Mouse (Mus musculus) stomach, postnatal 0 days (tissue): ENCODE data around the gene Ptprz1. TPM values are rescaled to one million over a fixed set of nuclear protein-coding genes. Genes with fewer than 3 reads are reported as not detected.

Source experiments
- ATAC-seq: fragments of 200-750 bp; cut with Nextera tagmentation; 2 replicates; pipeline ENCODE4 v1.8.0; 2017; ENCODE audit not compliant: low FRiP score, low TSS enrichment
- DNase-seq: peaks from one replicate; pipeline ENCODE4 v3.0.0-alpha.2; 2016; ENCODE audit warnings: low spot score
- H3K27ac ChIP-seq: fragments of 300-500 bp; sonication (generic); replicated peaks from 2 replicates; pipeline ENCODE4 v1.5.1; 2014; ENCODE audit warnings: mild to moderate bottlenecking, control low read depth
- H3K27me3 ChIP-seq: fragments of 300-500 bp; sonication (generic); 2 replicates; pipeline ENCODE4 v1.6.1; 2014; ENCODE audit warnings: low read length; ENCODE audit not compliant: control insufficient read depth, insufficient read depth
- H3K36me3 ChIP-seq: fragments of 300-500 bp; sonication (generic); 2 replicates; pipeline ENCODE4 v1.6.1; 2014; ENCODE audit warnings: low read length, mixed read lengths; ENCODE audit not compliant: control insufficient read depth, insufficient read depth
- H3K4me1 ChIP-seq: fragments of 300-500 bp; sonication (generic); replicated peaks from 2 replicates; pipeline ENCODE4 v1.6.1; 2014; ENCODE audit warnings: antibody characterized with exemption; ENCODE audit not compliant: control insufficient read depth, insufficient read depth
- H3K4me2 ChIP-seq: fragments of 300-500 bp; sonication (generic); replicated peaks from 2 replicates; pipeline ENCODE4 v1.6.1; 2014; ENCODE audit warnings: low read depth, mild to moderate bottlenecking, control low read depth, moderate library complexity
- H3K4me3 ChIP-seq: fragments of 300-500 bp; sonication (generic); 2 replicates; pipeline ENCODE4 v1.5.1; 2014; ENCODE audit warnings: low read depth, low read length, control low read depth
- H3K9ac ChIP-seq: fragments of 300-500 bp; sonication (generic); 2 replicates; pipeline ENCODE4 v1.6.1; 2014; ENCODE audit warnings: mild to moderate bottlenecking, low read length, control low read depth, mixed read lengths
- H3K9me3 ChIP-seq: fragments of 300-500 bp; sonication (generic); 2 replicates; pipeline ENCODE4 v1.6.1; 2016; ENCODE audit warnings: low read length; ENCODE audit not compliant: control insufficient read depth
- CTCF ChIP-seq: IDR thresholded peaks from 2 replicates; pipeline ENCODE4 v1.5.1; 2016; ENCODE audit warnings: antibody characterized with exemption, low read depth, mild to moderate bottlenecking, moderate library complexity
- EP300 ChIP-seq: optimal IDR thresholded peaks from 2 replicates; pipeline ENCODE3; 2016; ENCODE audit warnings: antibody characterized with exemption
- WGBS: fragments of 180-500 bp; shearing (Covaris S2); extraction: QIAGEN DNeasy Blood & Tissue Kit; methylation state at CpG from one replicate; pipeline ENCODE4 v1.1.7; 2014; 5-methylcytosine and 5-hydroxymethylcytosine counted together
- polyA plus RNA-seq: library from polyadenylated mRNA; unstranded; fragments of >200 nt; fragmentation: Nextera tagmentation; extraction: Ambion mirVana; gene quantifications from 2 replicates; pipeline ENCODE4 v1.2.1, GENCODE M21; 2015

Gene Ptprz1
- polyA plus RNA-seq, 1 experiment from 2014 or later = 3.9 TPM

- H3K9me3 ChIP-seq = no peaks in the 10 kb centered on the region
- TF ChIP-seq CTCF = no peak
- no peak for TF ChIP-seq EP300
- no peak overlapping the region for H3K4me2 ChIP-seq
- DNase-seq (no peak), ATAC-seq (no peak)
- H3K36me3 ChIP-seq = no peaks in the 10 kb centered on the region
- H3K27me3 ChIP-seq = no peaks in the 10 kb centered on the region
- no peak overlapping the region for H3K9ac ChIP-seq
- 96% methylated on average over 8 of the region's 8 CpGs for WGBS
- H3K27ac ChIP-seq = no peak overlapping the region
- H3K4me3 ChIP-seq = no peak overlapping the region
- H3K4me1 ChIP-seq = no peaks in the 10 kb centered on the region
These were observed 14.0 kb downstream of the Ptprz1 start for GRCm38 (mm10) chr6:22889333-22889732.

- Histone ChIP-seq H3K9ac (no peak overlapping the region), H3K4me2 (no peak overlapping the region), H3K9me3 (no peaks in the 10 kb centered on the region), H3K4me3 (no peak overlapping the region), H3K27me3 (no peaks in the 10 kb centered on the region), H3K27ac (no peak overlapping the region), H3K4me1 (no peaks in the 10 kb centered on the region), H3K36me3 (no peaks in the 10 kb centered on the region)
- TF ChIP-seq EP300 = no peak
- TF ChIP-seq CTCF = no peak
- DNase-seq (no peak), ATAC-seq (no peak)
- WGBS = 62% methylated on average over 3 of the region's 3 CpGs
These were observed 26.7 kb downstream of the Ptprz1 start for GRCm38 (mm10) chr6:22901983-22902382.

DNA sequence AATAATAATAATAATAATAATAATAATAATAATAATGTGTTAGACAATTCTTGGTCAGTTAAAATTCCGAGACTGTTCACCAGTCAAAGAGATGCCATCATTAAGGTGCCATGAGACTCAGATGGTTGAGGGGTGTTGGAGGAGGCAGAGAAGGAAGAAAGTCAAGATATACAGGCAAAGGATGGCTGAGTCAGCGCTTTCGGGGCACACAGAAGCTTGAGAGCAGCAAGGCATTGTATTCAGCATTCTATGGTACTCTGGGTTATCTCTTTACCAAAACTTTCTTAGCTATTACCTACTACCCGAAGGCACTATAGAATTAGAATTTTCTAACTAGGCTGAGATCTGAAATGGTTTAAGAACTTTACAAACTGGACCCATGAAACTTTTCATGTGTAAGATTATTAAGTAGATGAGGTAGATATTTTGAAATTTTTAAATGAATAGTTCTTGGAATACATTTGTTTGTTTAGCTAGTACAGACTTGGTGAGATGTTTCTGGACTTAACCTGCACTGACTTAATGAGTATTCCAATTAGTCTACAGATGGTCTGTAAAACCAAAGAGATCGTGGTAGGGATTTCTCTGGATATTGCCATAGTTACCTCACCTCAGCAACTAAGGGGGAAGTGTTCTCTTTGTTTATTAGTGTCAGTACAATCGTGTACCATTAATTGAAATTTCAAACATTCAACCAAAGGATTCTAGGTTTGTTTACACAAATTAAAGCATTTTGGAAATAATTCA is 33.4 kb downstream of the Ptprz1 start:
- Histone ChIP-seq H3K9me3 (no peaks in the 10 kb centered on the region), H3K27ac (no peak overlapping the region), H3K36me3 (no peaks in the 10 kb centered on the region), H3K27me3 (no peaks in the 10 kb centered on the region), H3K4me1 (no peaks in the 10 kb centered on the region), H3K4me3 (no peak overlapping the region), H3K9ac (no peak overlapping the region), H3K4me2 (no peak overlapping the region)
- no peak for DNase-seq
- TF ChIP-seq CTCF = no peak
- TF ChIP-seq EP300 = no peak
- ATAC-seq = no peak
- WGBS = 72% methylated on average over 6 of the region's 6 CpGs

DNA sequence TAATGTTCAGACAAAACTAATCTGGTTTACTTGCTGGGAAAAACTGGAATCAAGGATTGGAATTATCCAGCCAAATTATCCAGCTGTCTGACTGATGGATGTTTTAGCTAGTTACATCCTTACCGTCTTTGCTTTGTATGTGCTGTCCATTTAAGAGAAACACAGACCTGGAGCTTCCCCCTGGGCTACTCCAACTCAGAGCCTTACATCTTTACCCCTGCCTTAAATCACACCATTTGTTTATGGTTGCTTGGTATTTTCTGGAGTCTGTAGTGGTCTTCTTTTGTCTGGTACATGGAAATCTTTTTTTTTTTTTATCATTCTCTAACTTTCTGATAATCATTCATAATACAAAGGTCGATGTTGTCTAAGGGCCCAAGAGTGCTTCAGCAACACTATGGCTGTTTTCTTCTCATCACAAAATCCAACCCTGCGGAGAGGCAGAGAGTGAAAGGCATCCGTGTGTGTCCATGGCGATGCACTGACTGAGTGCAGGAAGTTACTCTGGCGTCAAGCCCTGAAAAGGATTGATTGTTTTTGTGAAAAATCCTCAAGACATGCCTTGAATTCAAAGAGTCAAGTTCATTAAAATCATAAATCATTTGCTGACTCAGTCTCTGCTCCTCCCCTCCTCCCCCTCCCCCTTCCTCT is 34.1 kb downstream of the Ptprz1 start:
- no peak overlapping the region for H3K9ac ChIP-seq
- no peak overlapping the region for H3K4me2 ChIP-seq
- no peak for TF ChIP-seq EP300
- no peak for TF ChIP-seq CTCF
- no peaks in the 10 kb centered on the region for H3K4me1 ChIP-seq
- H3K4me3 ChIP-seq = no peak overlapping the region
- DNase-seq (no peak), ATAC-seq (no peak)
- H3K9me3 ChIP-seq = no peaks in the 10 kb centered on the region
- 38% methylated on average over 6 of the region's 6 CpGs for WGBS
- no peaks in the 10 kb centered on the region for H3K27me3 ChIP-seq
- no peaks in the 10 kb centered on the region for H3K36me3 ChIP-seq
- H3K27ac ChIP-seq = no peak overlapping the region

DNA sequence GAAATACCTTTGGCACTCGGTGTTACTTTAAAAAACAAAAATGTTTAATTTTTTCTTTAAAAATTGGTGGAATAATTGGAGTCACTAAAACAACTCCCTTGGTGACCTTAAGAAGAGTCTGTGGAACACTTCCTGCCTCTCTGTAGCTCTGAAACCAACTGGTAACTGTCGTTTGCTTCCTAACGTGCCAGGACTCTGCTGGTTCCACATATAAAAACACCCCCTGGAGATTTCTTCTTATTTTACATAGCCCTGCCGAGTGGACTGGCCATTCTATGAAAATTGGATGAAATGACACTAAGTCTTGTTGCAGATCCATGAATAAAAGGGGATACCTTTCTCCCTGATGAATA is 34.6 kb downstream of the Ptprz1 start:
- ATAC-seq = no peak
- Histone ChIP-seq H3K4me2 (no peak overlapping the region), H3K9me3 (no peaks in the 10 kb centered on the region), H3K9ac (no peak overlapping the region), H3K27me3 (no peaks in the 10 kb centered on the region), H3K4me1 (no peaks in the 10 kb centered on the region), H3K4me3 (no peak overlapping the region), H3K27ac (no peak overlapping the region), H3K36me3 (no peaks in the 10 kb centered on the region)
- TF ChIP-seq CTCF = no peak
- TF ChIP-seq EP300 = no peak
- WGBS = 54% methylated on average over 4 of the region's 4 CpGs
- no peak for DNase-seq

DNA sequence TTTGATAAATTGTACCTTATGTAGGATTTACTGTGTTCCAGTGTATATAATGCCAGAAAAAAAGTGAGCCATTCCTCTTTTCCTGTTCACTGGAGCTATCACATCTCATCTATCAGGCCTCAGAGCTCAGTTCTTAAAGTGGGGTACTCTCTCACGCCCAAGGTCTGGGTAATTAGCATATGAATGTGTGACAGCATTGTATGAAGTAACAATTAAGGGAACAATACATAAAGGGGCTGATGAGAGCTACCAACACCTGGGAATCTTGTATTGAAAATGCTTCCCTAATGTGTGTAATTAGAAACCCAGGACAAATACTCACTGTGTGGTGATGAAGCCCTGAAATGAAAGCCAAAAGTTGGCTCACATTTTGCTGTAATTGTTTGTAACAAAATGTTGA is 47.6 kb downstream of the Ptprz1 start:
- 9% methylated on average over 1 of the region's 1 CpGs for WGBS
- ATAC-seq = no peak
- no peak for DNase-seq
- no peaks in the 10 kb centered on the region for H3K9me3 ChIP-seq
- H3K4me2 ChIP-seq = no peak overlapping the region
- no peaks in the 10 kb centered on the region for H3K36me3 ChIP-seq
- H3K4me1 ChIP-seq = no peaks in the 10 kb centered on the region
- H3K27ac ChIP-seq = no peak overlapping the region
- no peak for TF ChIP-seq CTCF
- TF ChIP-seq EP300 = no peak
- H3K9ac ChIP-seq = no peak overlapping the region
- no peaks in the 10 kb centered on the region for H3K27me3 ChIP-seq
- no peak overlapping the region for H3K4me3 ChIP-seq
